Mouse (Mus musculus) cortical plate, adult 2 months (tissue): ENCODE measurements around the gene Chd9.
"Not testable (repeated sequence)": the region's sequence is repeated elsewhere in the genome, so short reads cannot be mapped to it uniquely, and the experiment has no call there.

Experiments
- CTCF ChIP-seq: fragments of 200-500 bp; IDR thresholded peaks from 2 replicates; pipeline ENCODE4 v1.5.1; 2011; ENCODE audit warnings: mild to moderate bottlenecking, control low read depth, low read length; ENCODE audit not compliant: insufficient read depth; ENCODE audit errors: extremely low read depth
- POLR2A ChIP-seq: fragments of 200-500 bp; IDR thresholded peaks from 2 replicates; pipeline ENCODE4 v1.6.1; 2011; ENCODE audit warnings: mild to moderate bottlenecking, low read length, control low read depth; ENCODE audit not compliant: insufficient read depth; ENCODE audit errors: extremely low read depth

DNA sequence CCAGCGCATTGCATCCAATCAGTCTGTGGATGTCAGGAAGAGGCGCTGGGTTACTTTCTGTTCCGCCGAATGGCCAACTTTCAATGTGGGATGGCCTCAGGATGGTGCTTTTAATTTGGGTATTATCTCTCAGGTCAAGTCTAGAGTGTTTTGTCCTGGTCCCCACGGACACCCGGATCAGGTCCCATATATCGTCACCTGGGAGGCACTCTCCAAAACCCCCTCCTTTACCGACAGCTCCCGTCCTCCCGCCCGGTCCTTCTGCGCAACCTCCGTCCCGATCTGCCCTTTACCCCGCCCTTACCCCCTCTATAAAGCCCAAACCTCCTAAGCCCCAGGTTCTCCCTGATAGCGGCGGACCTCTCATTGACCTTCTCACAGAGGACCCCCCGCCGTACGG lies 59.2 kb downstream of the Chd9 start:
- not testable (repeated sequence) for TF ChIP-seq POLR2A, CTCF
